28 mouse cellular contexts compared by ENCODE assay signal in genomic region chrX:145812995-145813394, GRCm38 (mm10).
"Had no signal": no experiment of that assay in that cellular context is flagged by ENCODE, and none has a peak within 500 bp of the region (broad histone marks: within the 10 kb centered on the region; RNA-seq: fewer than 3 reads in every experiment).

No protein-coding gene starts in this region.

- H3K36me3 ChIP-seq: embryonic facial prominence, embryonic 10.5 days; embryonic facial prominence, embryonic 12.5 days; embryonic facial prominence, embryonic 13.5 days; embryonic facial prominence, embryonic 15.5 days; forebrain, embryonic 10.5 days; forebrain, embryonic 12.5 days; forebrain, embryonic 15.5 days; heart, embryonic 10.5 days had no signal

- H3K9me3 ChIP-seq: embryonic facial prominence, embryonic 10.5 days; embryonic facial prominence, embryonic 12.5 days; embryonic facial prominence, embryonic 13.5 days; embryonic facial prominence, embryonic 15.5 days; forebrain, embryonic 10.5 days; forebrain, embryonic 12.5 days; forebrain, embryonic 13.5 days; forebrain, embryonic 15.5 days; heart, embryonic 10.5 days had no signal

- ATAC-seq: forebrain, embryonic 13.5 days; forebrain, embryonic 14.5 days; forebrain, embryonic 15.5 days; forebrain, embryonic 16.5 days; forebrain, postnatal 0 days had no signal

- DNase-seq: cerebellum, adult 9-10 months; cerebellum, adult 9-11 months; cerebellum, postnatal 10 days; cerebellum, postnatal 14 days; cerebellum, postnatal 25 days; cerebellum, postnatal 36 days; embryo, embryonic 11 days; forebrain, postnatal 0 days; gastrocnemius, adult 2 months; gastrocnemius, postnatal 10 days; gastrocnemius, postnatal 14 days; gastrocnemius, postnatal 25 days; gastrocnemius, postnatal 36 days; heart, adult 11 months; heart, adult 18-20 months; heart, adult 2 months had no signal

- H3K4me3 ChIP-seq: embryonic facial prominence, embryonic 10.5 days; embryonic facial prominence, embryonic 12.5 days; embryonic facial prominence, embryonic 13.5 days; embryonic facial prominence, embryonic 15.5 days; erythroblast, embryonic 14.5 days; forebrain, embryonic 10.5 days; forebrain, embryonic 12.5 days; forebrain, embryonic 13.5 days; forebrain, embryonic 15.5 days; gastrocnemius, adult 2 months; heart, adult 2 months; heart, embryonic 10.5 days had no signal

- H3K27me3 ChIP-seq: embryonic facial prominence, embryonic 12.5 days; embryonic facial prominence, embryonic 13.5 days; embryonic facial prominence, embryonic 15.5 days; forebrain, embryonic 12.5 days; forebrain, embryonic 13.5 days; forebrain, embryonic 15.5 days had no signal

- H3K9ac ChIP-seq: embryonic facial prominence, embryonic 12.5 days; embryonic facial prominence, embryonic 13.5 days; embryonic facial prominence, embryonic 15.5 days; forebrain, embryonic 12.5 days; forebrain, embryonic 13.5 days; forebrain, embryonic 15.5 days; forebrain, postnatal 0 days had no signal

- H3K27ac ChIP-seq: embryonic facial prominence, embryonic 10.5 days; embryonic facial prominence, embryonic 12.5 days; embryonic facial prominence, embryonic 13.5 days; embryonic facial prominence, embryonic 15.5 days; forebrain, embryonic 10.5 days; forebrain, embryonic 12.5 days; forebrain, embryonic 13.5 days; forebrain, embryonic 15.5 days; gastrocnemius, adult 2 months; heart, adult 2 months; heart, embryonic 10.5 days had no signal

- H3K4me1 ChIP-seq: embryonic facial prominence, embryonic 10.5 days; embryonic facial prominence, embryonic 12.5 days; embryonic facial prominence, embryonic 13.5 days; embryonic facial prominence, embryonic 15.5 days; forebrain, embryonic 10.5 days; forebrain, embryonic 12.5 days; forebrain, embryonic 13.5 days; forebrain, embryonic 15.5 days; heart, embryonic 10.5 days had no signal
